Mouse (Mus musculus) cortical plate, adult 2 months (tissue): ENCODE results near the gene Kat2b. TPM values are rescaled to one million over a fixed set of nuclear protein-coding genes. Genes with fewer than 3 reads are reported as not detected.
"Not testable (repeated sequence)": the region's sequence is repeated elsewhere in the genome, so short reads cannot be mapped to it uniquely, and the experiment has no call there.

Source experiments
- H3K27ac ChIP-seq: fragments of 200-500 bp; 2 replicates; pipeline ENCODE4 v1.5.1; 2012; ENCODE audit warnings: low read length, control low read depth, inconsistent platforms; ENCODE audit not compliant: insufficient read depth
- H3K4me1 ChIP-seq: fragments of 200-500 bp; 2 replicates; pipeline ENCODE4 v1.6.1; 2011; ENCODE audit warnings: low read length; ENCODE audit not compliant: control insufficient read depth, insufficient read depth
- H3K4me3 ChIP-seq: fragments of 200-500 bp; 2 replicates; pipeline ENCODE4 v1.5.1; 2011; ENCODE audit warnings: mild to moderate bottlenecking, low read length, control low read depth; ENCODE audit not compliant: insufficient read depth
- CTCF ChIP-seq: fragments of 200-500 bp; IDR thresholded peaks from 2 replicates; pipeline ENCODE4 v1.5.1; 2011; ENCODE audit warnings: mild to moderate bottlenecking, control low read depth, low read length; ENCODE audit not compliant: insufficient read depth; ENCODE audit errors: extremely low read depth
- POLR2A ChIP-seq: fragments of 200-500 bp; IDR thresholded peaks from 2 replicates; pipeline ENCODE4 v1.6.1; 2011; ENCODE audit warnings: mild to moderate bottlenecking, low read length, control low read depth; ENCODE audit not compliant: insufficient read depth; ENCODE audit errors: extremely low read depth
- polyA plus RNA-seq: library from polyadenylated mRNA; depleted of rRNA; stranded (reverse); fragments of >200 nt; gene quantifications from 2 replicates; pipeline ENCODE4 v1.2.3, GENCODE M21; 2012

The Kat2b gene
- polyA plus RNA-seq, 1 experiment: 12.2 TPM

- Histone ChIP-seq H3K27ac (no peak overlapping the region), H3K4me3 (no peak overlapping the region), H3K4me1 (no peaks in the 10 kb centered on the region; the same call in none of the 2 replicates)
- TF ChIP-seq CTCF: no peak
- TF ChIP-seq POLR2A: no peak
These were observed 27.9 kb downstream of the Kat2b start for GRCm38 (mm10) chr17:53594590-53594989.

- H3K4me3 ChIP-seq: no peak overlapping the region
- no peak overlapping the region for H3K27ac ChIP-seq
- H3K4me1 ChIP-seq: no peaks in the 10 kb centered on the region; the same call in none of the 2 replicates
- no peak for TF ChIP-seq CTCF
- no peak for TF ChIP-seq POLR2A
These were observed 28.9 kb downstream of the Kat2b start for GRCm38 (mm10) chr17:53595527-53595926.

- H3K4me1 ChIP-seq: no peaks in the 10 kb centered on the region; the same call in none of the 2 replicates
- 0 out of 2 replicates have a peak overlapping the region, but pooled peaks have one; percentile 37 for H3K27ac ChIP-seq
- H3K4me3 ChIP-seq: no peak overlapping the region
- TF ChIP-seq POLR2A: no peak
- no peak for TF ChIP-seq CTCF
These were observed 29.7 kb downstream of the Kat2b start for GRCm38 (mm10) chr17:53596314-53596882.

- H3K4me1 ChIP-seq: no peaks in the 10 kb centered on the region; the same call in none of the 2 replicates
- H3K27ac ChIP-seq: no peak overlapping the region
- no peak overlapping the region for H3K4me3 ChIP-seq
- TF ChIP-seq CTCF (no peak), POLR2A (no peak)
These were observed 30.5 kb downstream of the Kat2b start for GRCm38 (mm10) chr17:53596941-53597790.

- no peaks in the 10 kb centered on the region; the same call in none of the 2 replicates for H3K4me1 ChIP-seq
- TF ChIP-seq POLR2A (no peak), CTCF (no peak)
- no peak overlapping the region for H3K27ac ChIP-seq
- H3K4me3 ChIP-seq: no peak overlapping the region
These were observed 31.9 kb downstream of the Kat2b start for GRCm38 (mm10) chr17:53598571-53598970.

GRCm38 (mm10) chr17:53603236-53603635 is 36.6 kb downstream of the Kat2b start:
- H3K27ac ChIP-seq: not testable (repeated sequence)

GRCm38 (mm10) chr17:53606082-53606481 is 39.4 kb downstream of the Kat2b start:
- not testable (repeated sequence) for H3K27ac ChIP-seq, H3K4me3 ChIP-seq, H3K4me1 ChIP-seq

More at GRCm38 (mm10) chr17:53603236-53603635, 36.6 kb downstream of the Kat2b start:
- not testable (repeated sequence) for H3K4me1 ChIP-seq, H3K4me3 ChIP-seq

GRCm38 (mm10) chr17:53608924-53609323 is 42.3 kb downstream of the Kat2b start:
- not testable (repeated sequence) for H3K27ac ChIP-seq, H3K4me1 ChIP-seq, H3K4me3 ChIP-seq

GRCm38 (mm10) chr17:53617295-53617957 is 50.8 kb downstream of the Kat2b start:
- Histone ChIP-seq H3K4me3 (no peak overlapping the region), H3K27ac (no peak overlapping the region), H3K4me1 (no peaks in the 10 kb centered on the region)
- TF ChIP-seq POLR2A (no peak), CTCF (no peak)

- no peak overlapping the region for H3K4me3 ChIP-seq
- no peak overlapping the region for H3K27ac ChIP-seq
- no peaks in the 10 kb centered on the region for H3K4me1 ChIP-seq
- TF ChIP-seq POLR2A: no peak
- TF ChIP-seq CTCF: no peak
These were observed 51.7 kb downstream of the Kat2b start for GRCm38 (mm10) chr17:53618369-53618768.
